Mouse (Mus musculus): Measurements from ENCODE around the gene Klhl25.
"Not testable (repeated sequence)": the region's sequence is repeated elsewhere in the genome, so short reads cannot be mapped to it uniquely, and the experiment has no call there.

The Klhl25 gene

DNA sequence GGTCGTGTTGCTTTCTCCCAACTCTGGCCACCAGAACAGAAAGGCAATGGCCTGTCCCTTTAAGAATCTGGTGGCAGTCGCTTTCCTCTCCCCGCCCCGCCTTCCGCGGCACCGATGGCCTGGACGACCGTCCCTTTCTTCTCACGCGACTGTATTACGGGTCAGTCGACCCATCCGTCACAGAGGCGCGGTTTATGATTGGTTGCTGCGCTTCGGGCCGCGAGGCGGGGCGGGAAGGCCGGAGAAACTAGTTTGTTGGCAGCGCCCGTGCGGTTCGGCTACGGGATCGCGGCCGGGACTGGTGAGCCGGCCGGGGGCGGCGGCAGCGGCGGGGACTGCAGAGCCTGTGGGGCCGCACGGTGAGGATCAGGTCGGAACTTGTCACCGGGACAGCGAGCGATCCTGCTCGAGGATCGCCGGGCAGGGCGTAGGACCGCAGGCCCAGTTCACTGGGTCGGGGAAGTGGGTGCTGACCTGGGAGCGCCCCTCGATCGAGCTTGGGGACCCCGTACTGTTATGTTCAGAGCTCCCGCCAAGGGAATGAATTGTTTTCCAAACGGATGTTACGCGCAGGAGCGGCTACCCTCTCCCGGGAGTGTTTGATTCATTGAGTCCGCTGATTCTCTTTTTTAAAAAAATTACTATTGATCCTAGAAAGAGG, at the start of gene Klhl25:
Klhl25 (plus strand) TSS at position 196 of the 661 bp plus-strand sequence.
- DNase-seq: peak; percentile 88

DNA sequence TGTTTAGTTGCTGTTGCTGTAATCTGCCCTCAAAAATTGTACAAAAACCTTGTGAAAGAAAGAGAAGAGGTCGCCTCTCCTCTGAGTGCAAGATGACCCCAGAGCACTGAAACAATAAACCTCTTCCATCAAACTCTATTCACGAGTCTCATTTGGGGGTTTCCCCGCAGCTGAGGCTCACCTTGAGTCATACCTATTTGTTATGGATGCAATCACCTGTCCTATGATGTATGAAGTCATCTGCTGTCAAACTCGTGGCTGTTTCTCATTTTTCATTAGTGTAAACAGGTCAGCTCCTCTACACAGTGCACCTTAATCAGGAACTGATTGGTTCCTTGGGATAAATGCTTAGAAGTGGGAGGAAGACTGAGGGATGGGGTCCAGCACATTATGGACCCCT, 47.6 kb upstream of the Klhl25 start:
- no peak for DNase-seq

DNA sequence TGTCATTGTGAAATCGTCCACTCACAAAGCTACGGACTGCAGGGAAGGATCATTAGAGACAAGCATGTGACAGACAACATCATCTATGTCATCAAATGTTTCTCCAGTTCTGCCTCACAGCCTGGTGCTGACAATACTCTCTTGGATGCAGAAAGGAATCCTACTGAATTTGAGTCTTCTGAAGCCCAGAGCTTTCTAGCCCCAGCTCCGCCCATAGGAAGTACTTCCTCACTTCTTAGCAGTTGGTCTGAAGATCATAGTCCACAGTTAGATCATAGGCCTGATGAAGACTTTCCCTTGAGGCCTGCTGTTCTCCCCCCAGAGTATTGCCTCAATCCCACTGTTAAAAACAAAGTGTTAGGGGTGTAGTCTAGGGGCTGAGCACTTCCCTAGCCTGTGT, 47.1 kb upstream of the Klhl25 start:
- DNase-seq: no peak

DNA sequence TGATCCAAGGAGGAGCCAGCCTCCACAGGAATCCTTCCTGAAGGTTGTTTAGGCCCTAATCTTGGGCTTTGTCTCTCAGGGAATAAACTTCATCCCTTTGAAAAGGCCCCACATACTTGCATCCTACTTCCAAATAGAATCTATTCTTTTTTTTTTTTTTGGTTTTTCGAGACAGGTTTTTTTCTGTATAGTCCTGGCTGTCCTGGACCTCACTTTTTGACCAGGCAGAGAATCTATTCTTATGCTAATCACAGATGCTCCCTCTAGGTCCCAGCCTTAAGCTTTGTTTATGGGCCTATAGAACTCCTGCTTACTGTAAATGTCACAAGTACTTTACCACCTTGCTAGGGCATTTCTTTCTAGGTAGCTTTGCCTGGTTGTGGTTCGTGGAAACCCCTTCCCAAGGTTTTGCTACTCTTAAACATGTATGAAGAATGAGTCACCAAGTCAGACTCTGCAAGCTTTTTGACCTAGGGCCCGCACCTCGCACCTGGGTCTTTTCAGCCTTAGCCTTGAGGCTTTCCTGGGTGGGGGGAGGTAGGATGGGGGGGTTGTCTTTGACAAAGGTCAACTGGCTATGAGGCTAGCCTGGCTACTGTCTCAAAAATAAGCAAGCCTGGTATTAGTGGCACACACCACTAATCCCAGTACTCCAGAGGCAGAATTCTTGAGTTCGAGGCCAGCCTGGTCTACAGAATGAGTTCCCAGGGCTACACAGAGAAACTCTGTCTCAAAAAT, 46.3 kb upstream of the Klhl25 start:
- no peak for DNase-seq

DNA sequence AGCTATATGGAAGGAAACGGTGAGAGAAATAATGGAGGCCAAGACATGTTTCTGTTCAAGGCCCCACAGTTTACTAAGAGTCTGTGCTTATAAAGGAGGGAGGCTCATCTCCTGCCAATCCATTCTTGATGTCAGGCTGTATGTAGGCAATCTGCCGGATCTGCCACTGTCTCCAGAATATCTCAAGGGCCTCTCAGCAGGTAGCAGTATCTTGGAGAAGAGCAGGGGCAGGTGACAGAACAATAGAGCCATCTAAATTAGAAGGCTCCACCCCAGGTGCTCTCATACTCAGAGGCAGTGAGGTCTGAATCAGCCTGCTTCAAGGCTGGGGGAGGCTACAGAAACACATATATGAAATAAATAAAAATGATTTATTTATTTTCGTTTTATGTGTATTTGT, 45.2 kb upstream of the Klhl25 start:
- no peak for DNase-seq

DNA sequence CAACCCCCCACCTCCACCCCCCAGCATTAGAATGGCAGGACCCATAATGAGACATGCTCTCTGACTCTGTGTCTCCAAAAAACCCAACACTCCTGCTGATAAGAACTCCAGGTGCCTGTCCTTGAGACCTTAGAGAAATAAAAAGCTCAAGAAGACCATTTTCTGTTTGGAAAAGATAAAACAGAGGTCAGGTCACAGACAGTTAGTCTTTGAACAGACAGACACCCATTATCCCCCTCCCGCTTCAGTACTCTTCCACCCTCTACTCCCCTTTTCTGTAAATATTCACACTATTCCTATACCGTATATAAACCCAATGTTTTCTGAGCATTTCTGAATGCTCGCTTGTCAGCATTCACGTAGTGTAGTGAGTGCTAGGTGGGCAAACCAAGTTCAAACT, 41.9 kb upstream of the Klhl25 start:
- DNase-seq: no peak

DNA sequence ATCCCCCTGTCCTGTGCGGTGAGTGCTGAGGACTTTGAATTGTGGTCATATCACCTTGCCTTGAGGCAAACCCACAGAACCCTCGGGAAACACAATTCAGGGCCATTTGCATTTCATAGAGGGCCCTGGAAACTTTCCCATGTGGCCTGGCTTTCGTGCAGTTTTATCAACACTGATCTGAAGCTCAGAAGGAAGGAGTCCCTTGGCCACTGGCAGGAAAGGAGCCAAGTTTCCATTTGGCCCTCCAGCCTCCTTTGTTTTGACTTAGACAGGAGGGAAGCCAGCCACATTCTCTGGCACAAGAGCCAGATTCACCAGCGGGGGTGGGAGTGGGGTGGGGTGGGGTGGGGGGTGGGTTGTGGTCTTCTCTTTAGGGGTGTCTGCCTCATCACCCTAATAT, 41.4 kb upstream of the Klhl25 start:
- DNase-seq: no peak

DNA sequence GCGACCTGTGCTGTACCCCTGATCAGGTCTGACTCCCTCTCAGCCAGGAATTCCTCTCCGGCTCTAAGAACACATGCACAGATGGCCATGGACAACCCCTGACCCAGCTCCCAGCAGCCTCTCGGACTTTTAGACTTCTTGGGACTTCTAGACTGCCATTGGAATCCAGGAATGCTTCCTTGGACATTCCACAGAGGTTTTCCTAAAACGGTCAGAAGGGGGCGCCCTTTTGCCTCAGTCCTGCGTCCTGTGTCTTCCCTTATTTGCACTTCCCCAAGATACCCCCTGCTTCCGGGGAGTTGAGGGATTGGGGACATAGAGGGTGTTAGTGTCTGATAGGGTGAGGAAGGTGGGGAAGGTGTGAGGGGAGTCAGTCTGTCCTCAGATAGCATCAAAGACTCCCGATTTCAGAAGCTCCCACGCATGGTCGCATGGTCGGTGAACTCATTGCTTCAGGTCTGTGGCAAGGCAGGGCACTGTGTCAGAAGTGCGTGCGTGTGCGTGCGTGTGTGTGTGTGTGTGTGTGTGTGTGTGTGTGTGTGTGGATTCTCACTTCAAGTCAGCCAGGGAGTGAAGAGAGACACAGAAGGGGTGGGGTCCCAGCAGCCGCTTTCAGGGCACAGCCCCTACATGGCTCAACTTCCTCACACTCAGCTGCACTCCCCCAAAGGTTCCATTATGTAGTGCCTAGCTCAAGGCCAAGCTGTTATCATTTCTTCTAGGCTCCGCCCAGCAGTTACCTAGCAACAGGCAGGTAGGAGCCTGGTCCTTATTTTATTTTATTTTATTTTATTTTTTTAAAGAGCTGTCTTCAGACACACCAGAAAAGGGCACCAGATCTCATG, 40.4 kb upstream of the Klhl25 start:
- peak; percentile 46 for DNase-seq

DNA sequence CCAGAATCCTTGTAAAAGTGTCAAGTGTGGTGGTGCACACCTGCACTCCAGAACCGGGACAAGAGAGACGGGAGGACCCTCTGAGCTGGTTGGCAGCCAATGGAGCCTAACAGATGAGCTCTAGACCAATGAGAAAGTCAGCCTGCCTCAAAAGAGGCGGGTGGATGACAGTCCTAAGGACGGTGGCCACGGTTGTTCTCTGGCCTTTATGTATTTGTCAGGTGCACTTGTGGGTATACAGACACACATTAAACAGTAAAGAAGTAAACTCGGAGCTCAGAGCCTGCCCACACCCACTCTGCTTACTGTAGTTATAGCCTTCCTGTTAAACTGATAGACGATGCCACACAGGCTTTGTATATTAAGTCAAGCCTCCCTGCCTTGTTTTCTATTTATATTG, 27.4 kb upstream of the Klhl25 start:
- DNase-seq: no peak

DNA sequence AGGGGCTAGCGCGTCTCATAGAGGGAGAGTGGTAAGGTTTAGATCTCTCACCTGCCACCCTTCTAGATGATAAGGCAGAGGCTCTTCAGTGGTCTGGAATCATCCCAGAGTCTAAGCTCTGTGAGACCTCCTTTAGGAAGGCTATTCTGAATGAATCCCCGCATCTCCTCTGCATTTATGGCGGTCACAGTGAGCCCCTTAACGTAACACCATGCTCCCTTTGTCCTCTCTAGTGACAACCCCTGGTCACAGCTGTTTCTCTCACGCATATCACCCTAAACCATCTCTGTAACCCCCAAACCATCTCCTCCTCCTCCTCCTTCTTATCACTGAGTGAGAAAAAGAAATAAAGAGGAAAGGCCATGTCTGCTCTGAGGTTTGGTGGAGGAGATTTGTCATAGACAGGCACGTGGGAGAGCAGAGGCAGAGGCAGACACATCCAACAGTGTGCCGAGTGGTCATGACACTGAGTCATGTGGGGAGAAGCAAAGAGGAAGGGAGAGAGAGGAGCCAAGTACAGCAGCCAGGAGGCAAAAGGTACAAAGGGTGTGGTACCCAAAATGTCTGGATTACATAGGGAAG, 25.9 kb upstream of the Klhl25 start:
- DNase-seq: no peak

DNA sequence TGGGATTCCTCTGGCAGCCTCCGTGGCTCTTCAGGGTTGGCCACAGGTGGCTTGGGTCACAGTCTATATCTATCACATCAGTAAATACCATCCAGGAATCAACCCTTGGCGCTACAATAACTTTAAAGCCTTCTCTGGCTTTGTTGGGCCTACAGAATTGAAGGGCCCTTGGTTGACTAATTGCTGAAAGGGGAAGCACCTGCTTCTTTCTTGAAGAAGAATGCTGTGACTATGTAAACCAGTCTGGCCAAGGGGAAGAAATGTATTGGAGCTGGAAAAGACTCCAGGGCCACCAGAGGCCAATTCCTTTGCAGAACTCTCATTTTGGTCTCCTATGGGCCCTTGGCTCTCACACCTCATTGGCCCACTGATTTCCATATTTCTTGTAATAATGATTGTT, 25.0 kb upstream of the Klhl25 start:
- no peak for DNase-seq

DNA sequence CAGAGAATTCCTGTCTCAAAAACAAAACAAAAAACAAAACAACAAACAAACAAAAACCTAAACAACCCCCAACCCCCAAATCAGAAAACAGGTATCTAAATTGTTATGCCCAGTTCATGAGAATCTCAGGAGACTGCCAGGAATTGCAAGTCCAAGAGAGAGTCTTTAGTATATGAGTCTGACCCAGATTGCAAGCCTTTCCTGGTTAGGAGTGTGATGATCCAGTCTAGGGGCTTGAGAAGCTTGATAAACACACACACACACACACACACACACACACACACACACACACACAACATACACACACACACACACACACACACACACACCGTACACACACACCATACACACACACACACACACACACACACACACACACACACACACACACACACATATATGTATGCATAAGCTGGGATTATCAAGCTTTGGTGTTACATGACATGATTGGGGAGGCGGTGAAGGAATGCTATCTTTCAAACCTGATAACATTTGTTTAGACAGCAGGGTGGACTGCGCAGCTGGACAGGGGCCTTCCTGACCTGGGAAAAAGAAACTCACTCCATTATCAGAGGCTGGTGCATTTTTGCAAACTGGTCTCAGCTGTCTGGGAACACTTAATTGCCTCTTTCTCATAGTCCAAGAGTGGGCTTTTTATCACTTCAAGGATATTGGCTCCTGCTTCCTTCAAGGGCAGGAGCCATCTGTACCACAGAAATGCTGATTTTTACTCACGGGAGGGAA, 21.6 kb upstream of the Klhl25 start:
- no peak for DNase-seq

DNA sequence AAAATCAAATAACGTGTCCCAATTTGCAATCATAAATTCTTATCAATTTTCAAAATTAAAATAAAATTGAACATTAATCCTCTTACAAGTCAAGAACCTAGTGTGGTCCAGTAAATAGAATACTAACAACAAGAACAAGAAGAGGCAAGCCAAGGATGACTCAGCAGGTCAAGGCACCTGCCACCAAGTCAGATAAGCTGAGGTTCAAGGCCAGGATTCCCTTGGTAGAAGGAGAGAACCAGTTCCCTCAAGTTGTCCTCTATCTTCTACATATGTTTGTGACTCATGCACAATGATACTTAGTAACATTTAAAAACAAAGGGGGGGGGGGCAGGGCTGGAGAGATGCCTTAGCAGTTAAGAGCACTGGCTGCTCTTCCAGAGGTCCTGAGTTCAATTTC, 20.8 kb upstream of the Klhl25 start:
- DNase-seq: no peak

DNA sequence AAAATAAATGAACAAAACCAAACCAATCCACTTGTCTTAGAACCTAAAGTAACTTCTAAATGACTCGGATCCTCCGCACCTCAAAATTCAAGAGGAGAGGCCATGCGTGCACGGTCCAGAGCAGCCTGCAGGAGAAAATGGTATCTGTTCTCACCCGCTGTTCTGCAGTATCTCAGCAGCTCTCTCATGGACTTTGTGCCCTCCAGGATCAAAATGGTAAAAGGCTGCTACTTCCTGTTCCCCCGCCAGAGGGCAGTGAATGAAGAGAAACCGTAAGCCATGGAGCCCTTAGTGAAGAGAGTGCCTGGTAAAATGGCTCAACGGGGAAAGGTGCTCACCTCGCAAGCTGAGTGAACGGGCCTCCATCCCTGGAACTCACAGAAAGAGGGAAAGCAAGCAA, 20.3 kb upstream of the Klhl25 start:
- peak; percentile 81 for DNase-seq

DNA sequence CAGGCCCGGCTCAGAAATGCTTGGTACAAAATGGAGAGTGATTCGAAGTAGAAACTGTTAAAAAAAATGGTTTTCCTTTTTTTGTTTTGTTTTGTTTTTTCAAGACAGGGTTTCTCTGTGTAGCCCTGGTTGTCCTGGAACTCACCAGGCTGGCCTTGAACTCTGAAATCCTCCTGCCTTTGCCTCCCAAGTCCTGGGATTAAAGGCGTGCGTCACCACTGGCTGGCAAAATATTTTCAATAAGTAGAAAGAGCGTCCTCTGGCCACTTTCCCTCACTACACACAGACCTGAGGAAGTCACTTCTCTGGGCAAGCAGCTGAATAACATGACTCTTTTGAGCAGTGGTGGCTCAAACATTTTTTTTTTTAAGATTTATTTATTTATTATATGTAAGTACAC, 19.6 kb upstream of the Klhl25 start:
- DNase-seq: no peak

DNA sequence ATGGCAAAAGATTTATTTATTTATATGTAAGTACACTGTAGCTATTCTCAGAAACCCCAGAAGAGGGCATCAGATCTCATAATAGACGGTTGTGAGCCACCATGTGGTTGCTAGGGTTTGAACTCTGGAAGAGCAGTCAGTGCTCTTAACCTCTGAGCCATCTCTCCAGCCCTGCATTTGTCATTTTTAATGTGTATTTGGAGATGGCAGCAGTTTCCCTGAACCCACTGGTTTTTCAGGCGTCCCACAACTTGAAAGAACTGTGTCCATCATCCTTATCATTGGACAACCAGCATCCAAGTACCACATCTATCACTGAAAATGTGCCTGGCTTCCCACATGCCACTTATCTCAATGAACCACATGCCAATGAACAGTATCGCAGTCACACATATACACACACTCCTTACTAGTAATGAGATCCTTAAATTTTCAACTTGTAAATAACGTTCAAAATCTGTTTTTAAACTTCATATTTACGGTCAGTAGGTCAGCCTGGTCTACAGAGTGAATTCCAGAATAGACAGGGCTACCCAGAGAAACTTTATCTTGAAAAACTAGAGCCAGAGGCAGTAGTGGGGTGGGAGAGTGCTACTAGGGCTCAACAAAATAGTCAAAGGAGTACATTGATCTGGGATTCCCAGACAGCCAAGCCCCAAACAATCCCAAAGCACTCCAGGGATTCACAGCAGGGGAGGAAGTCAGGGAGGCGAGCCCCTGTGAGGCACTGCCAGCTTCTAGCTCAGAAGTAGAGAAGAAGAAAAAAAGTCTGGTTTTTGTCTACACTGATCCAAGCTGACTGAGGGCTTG, 17.7 kb upstream of the Klhl25 start:
- no peak for DNase-seq

DNA sequence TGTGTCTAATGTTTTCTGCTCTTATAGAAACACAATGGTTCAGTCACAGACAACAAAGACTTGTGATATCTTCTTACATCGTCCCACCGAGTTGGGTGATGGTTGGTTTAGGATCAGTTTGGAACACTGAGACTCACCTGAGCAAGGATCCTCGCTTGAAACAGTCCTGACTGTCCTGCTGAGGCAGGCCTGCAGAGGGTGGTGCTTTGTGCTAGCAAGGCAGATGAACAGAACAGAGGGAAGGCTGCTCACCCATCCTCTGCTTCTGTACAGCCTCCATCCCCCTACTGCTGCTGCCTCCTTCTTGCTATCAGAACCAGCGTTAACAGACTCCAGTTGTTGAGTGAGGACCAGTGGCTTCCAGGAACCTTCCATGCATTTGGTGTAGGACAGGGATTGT, 14.2 kb upstream of the Klhl25 start:
- not testable (repeated sequence) for DNase-seq

DNA sequence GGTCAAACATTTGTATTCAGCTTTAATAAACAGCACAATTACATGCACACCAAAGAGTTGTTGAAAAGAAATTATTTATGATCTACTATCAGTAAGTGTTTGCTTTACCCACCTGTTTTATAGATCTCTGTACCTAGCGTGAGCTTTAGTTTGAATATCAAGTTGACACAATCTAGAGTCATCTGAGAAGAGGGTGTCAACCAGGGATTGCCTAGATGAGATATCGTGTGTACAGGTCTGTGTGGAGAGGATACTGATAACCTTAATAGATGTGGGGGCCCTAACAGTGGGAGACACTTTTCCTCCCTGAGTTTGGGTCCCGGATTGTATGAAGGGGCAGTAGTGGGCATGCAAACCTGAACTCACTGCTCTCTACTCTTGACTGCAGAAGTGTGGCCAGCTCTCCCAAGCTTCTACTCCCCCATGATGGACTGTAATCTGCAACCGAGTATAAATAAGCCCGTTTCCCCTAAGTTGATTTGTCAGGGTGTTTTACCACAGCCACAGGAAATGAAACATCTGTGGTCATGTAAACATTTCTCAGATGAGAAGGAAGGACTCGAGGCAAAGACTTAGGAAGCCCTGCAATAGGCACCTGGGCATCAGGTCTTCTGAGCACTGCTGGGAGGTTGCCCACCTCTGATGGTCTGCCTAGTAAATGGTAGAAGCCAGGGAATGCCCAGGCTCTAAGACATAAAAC, 13.0 kb upstream of the Klhl25 start:
- not testable (repeated sequence) for DNase-seq

DNA sequence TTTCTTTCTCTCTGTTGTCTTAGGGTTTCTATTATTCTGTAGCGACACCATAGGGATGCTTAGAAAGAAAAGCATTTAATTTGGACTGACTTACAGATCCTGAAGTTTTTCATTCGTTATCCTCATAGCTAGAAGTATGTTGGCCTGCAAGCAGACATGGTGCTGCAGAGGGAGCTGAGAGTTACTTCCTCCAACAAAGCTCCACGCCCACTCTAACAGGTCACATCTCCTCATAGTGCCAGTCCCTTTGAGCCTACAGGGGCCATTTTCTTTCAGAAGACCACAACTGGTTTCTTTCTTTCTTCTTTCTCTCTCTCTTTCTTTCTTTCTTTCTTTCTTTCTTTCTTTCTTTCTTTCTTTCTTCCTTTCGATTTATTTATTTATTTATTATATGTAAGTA, 8.0 kb upstream of the Klhl25 start:
- DNase-seq: no peak

DNA sequence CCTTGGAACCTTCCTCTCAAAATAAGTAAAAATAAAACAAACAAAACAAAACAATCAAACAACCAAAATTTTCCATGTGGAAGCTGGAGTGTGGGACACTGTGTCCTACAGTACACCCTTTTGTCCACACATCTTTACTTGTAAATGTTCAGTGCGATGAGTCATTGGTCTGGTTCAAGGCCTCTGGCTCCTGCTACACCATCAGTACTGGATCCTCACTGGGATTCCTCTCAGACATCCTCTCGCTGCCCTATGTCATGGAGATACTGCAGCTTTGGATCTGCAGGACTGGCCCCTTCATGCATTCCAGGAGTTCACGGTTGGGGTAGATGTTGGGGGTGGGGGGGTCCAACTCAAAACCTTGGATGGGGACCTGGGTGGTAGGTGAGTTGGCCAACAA, 5.8 kb upstream of the Klhl25 start:
- no peak for DNase-seq

DNA sequence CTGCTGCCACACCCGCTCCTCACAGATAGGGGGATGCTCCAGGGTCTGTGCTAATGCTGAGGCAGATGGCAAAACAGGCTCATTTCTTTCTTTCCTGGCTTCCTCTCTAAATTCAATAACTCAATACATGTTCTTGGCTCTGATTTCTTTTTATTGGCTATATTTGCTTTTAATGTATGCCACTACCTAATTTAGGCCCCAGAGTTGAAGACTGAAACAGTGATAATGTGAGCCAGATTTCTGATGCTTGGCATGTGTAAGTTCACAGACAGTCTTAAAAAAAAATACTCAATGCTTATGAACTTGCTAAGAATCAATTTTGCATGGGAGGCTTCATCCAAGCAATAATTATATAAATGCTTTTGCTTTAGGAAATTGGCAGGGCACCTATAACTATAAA, 2.2 kb upstream of the Klhl25 start:
- DNase-seq: no peak
